Mouse (Mus musculus) heart, adult 8-10 months (tissue): ENCODE measurements around the gene Kank3. TPM values are rescaled to one million over a fixed set of nuclear protein-coding genes. Genes with fewer than 3 reads are reported as not detected.

Source experiments
- DNase-seq: peaks from one replicate; pipeline ENCODE4 v3.0.0; 2022; ENCODE audit warnings: low spot score
- total RNA-seq, 4 experiments: library from RNA; stranded (reverse); gene quantifications; 2 replicates each; pipeline ENCODE4 v1.2.4; 2022

Gene Kank3
- total RNA-seq, result 10 to 100 TPM; 44.4 to 64.9 (median 51.3) TPM

GRCm38 (mm10) chr17:33810334-33811141, at the start of gene Kank3:
Gene Kank3, plus strand, starts transcription at chr17:33810519.
- peak; percentile 97 for DNase-seq

- DNase-seq, result no peak
Observed at GRCm38 (mm10) chr17:33766389-33766788, 43.9 kb upstream of the Kank3 start.

- no peak for DNase-seq
Observed at GRCm38 (mm10) chr17:33771617-33772016, 38.7 kb upstream of the Kank3 start.

- DNase-seq, result no peak
Observed at GRCm38 (mm10) chr17:33773426-33773825, 36.9 kb upstream of the Kank3 start.

GRCm38 (mm10) chr17:33773871-33774572, 36.3 kb upstream of the Kank3 start:
- no peak for DNase-seq

- DNase-seq, result no peak
Observed at GRCm38 (mm10) chr17:33774573-33775155, 35.7 kb upstream of the Kank3 start.

GRCm38 (mm10) chr17:33775287-33775686, 35.0 kb upstream of the Kank3 start:
- DNase-seq, result no peak

GRCm38 (mm10) chr17:33779271-33779966, 30.9 kb upstream of the Kank3 start:
- DNase-seq, result peak; percentile 97

- DNase-seq, result no peak
Observed at GRCm38 (mm10) chr17:33779967-33780295, 30.4 kb upstream of the Kank3 start.

GRCm38 (mm10) chr17:33780431-33780830, 29.9 kb upstream of the Kank3 start:
- no peak for DNase-seq

- peak; percentile 81 for DNase-seq
Observed at GRCm38 (mm10) chr17:33781124-33781977, 29.0 kb upstream of the Kank3 start, which contains the start of gene Angptl4. Gene Angptl4, minus strand, starts transcription at chr17:33781830.

- no peak for DNase-seq
Observed at GRCm38 (mm10) chr17:33782067-33782466, 28.3 kb upstream of the Kank3 start.

- DNase-seq, result peak; percentile 76
Observed at GRCm38 (mm10) chr17:33783408-33783807, 26.9 kb upstream of the Kank3 start.

- DNase-seq, result no peak
Observed at GRCm38 (mm10) chr17:33784939-33785338, 25.4 kb upstream of the Kank3 start.

GRCm38 (mm10) chr17:33786375-33786774, 23.9 kb upstream of the Kank3 start:
- no peak for DNase-seq

GRCm38 (mm10) chr17:33788732-33789131, 21.6 kb upstream of the Kank3 start:
- DNase-seq, result no peak

GRCm38 (mm10) chr17:33798306-33798705, 12.0 kb upstream of the Kank3 start:
- no peak for DNase-seq

GRCm38 (mm10) chr17:33799277-33799676, 11.0 kb upstream of the Kank3 start:
- no peak for DNase-seq

- DNase-seq, result no peak
Observed at GRCm38 (mm10) chr17:33802221-33802620, 8.1 kb upstream of the Kank3 start.

GRCm38 (mm10) chr17:33804205-33804604, 6.1 kb upstream of the Kank3 start:
- DNase-seq, result no peak

GRCm38 (mm10) chr17:33804745-33805144, 5.6 kb upstream of the Kank3 start:
- no peak for DNase-seq
